Mouse (Mus musculus): ENCODE measurements around the gene Dlx3.

DNA sequence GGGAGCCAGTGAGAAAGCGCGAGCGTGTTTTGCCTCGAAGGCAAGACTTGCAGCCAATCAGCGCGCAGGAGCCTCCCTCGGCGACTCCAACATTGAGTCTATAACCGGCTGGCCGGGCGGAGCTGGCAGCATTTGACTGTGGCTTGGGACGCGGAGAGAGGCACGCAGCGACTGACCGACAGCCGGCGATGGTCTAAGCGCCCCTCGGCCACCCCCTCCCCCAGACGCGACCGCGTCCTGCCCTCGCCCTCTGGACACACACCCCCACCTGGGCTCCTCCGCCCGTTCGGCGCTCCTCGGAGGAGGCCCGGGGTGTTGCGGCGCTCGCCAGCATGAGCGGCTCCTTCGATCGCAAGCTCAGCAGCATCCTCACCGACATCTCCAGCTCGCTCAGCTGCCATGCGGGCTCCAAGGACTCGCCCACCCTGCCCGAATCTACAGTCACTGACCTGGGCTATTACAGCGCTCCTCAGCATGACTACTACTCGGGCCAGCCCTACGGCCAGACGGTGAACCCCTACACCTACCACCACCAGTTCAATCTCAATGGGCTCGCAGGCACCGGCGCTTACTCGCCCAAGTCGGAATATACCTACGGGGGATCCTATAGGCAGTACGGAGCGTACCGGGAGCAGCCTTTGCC lies at the start of gene Dlx3:
- no peak for TF ChIP-seq CTCF (IDR thresholded peaks at IDR 0.05; ENCODE audit: control insufficient read depth, insufficient read depth, insufficient read length)
- no peak for TF ChIP-seq MYOG (IDR thresholded peaks at IDR 0.05; ENCODE audit: control insufficient read depth, extremely low read depth, insufficient read length)
- TF ChIP-seq MAX (IDR thresholded peaks at IDR 0.05) = no peak
- no peak for TF ChIP-seq FOSL1 (IDR thresholded peaks at IDR 0.05; ENCODE audit: insufficient read depth, low read length, poor library complexity, severe bottlenecking)
- TF ChIP-seq CEBPB (IDR thresholded peaks at IDR 0.05; ENCODE audit: low read depth) = no peak
- TF ChIP-seq USF1 (IDR thresholded peaks at IDR 0.05; ENCODE audit: low read depth) = no peak
- no peak for TF ChIP-seq MYOD1 (IDR thresholded peaks at IDR 0.05; ENCODE audit: control insufficient read depth, insufficient read length, low read depth)

All from C2C12 (cell line).